Mouse (Mus musculus): Measurements from ENCODE around the gene Btbd35f28. TPM values are rescaled to one million over a fixed set of nuclear protein-coding genes. Genes with fewer than 3 reads are reported as not detected.
"Not testable (repeated sequence)": the region's sequence is repeated elsewhere in the genome, so short reads cannot be mapped to it uniquely, and the experiment has no call there.

The Btbd35f28 gene
- polyA plus RNA-seq (2014; fragmentation: Nextera tagmentation; extraction: Ambion mirVana), result not detected in 2 replicates

GRCm38 (mm10) chrX:4196276-4196675 is at the start of gene Btbd35f28:
Btbd35f28 (plus strand) TSS chrX:4196576.
- not testable (repeated sequence) for H3K9me3 ChIP-seq (ENCODE audit: control insufficient read depth, low read length); H3K27me3 ChIP-seq (ENCODE audit: control insufficient read depth, insufficient read depth, low read length); H3K27ac ChIP-seq (ENCODE audit: low read depth, low read length); H3K36me3 ChIP-seq (ENCODE audit: control insufficient read depth, insufficient read depth, low read length); H3K9ac ChIP-seq (ENCODE audit: low read length); H3K4me3 ChIP-seq (ENCODE audit: low read depth, low read length); H3K4me1 ChIP-seq (replicated peaks; ENCODE audit: control insufficient read depth, insufficient read depth, low read length); H3K4me2 ChIP-seq (ENCODE audit: low read depth, low read length, severe bottlenecking); ATAC-seq (replicated peaks; ENCODE audit: low FRiP score); DNase-seq (ENCODE audit: low spot score)
- WGBS, result no CpG with 5 or more reads among the region's 2 CpGs

Other genes starting within 250 kb of the Btbd35f28 start
- gene Btbd35f16, start 239.6 kb upstream of the Btbd35f28 start, polyA plus RNA-seq (2014; fragmentation: Nextera tagmentation; extraction: Ambion mirVana), result not detected in 2 replicates
- not detected in 2 replicates for gene Btbd35f3, start 158.9 kb upstream of the Btbd35f28 start, polyA plus RNA-seq (2014; fragmentation: Nextera tagmentation; extraction: Ambion mirVana)
- gene Btbd35f20, start 94.7 kb downstream of the Btbd35f28 start, polyA plus RNA-seq (2014; fragmentation: Nextera tagmentation; extraction: Ambion mirVana), result not detected in 2 replicates
- gene Btbd35f17, start 174.1 kb downstream of the Btbd35f28 start, polyA plus RNA-seq (2014; fragmentation: Nextera tagmentation; extraction: Ambion mirVana), result not detected in 2 replicates